ENCODE assay signal across 22 mouse cellular contexts in the genomic region with DNA sequence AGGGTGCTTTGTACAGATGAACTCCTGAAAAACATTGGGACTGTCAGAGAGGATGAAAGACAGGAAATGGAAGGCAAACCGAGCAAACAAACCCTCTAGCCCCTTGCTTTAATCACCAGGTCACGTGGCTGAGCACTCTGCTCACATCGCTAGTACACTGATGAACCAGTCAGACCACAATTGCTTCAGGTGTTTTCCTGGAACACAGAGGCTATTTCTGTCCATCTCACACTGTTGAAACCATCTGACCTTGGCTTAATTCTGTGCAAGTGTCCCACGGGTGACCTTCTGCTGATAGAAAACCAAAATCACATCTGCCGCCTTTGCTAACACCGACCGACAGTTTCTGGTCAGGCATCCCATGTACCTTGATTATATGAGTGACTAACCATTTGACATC.
DNase-seq lines count a peak whose midpoint lies in the region; ATAC-seq lines count a peak whose summit lies in the region.
"Had no signal": no experiment of that assay in that cellular context is flagged by ENCODE, and none has a peak within 500 bp of the region (broad histone marks: within the 10 kb centered on the region; RNA-seq: fewer than 3 reads in every experiment).

No protein-coding gene starts in this region.

- no peak overlapping the region for H3K4me2 ChIP-seq in kidney, embryonic 14.5 days (replicated peaks; ENCODE audit: low read depth, low read length)
- H3K4me2 ChIP-seq in intestine, embryonic 15.5 days (replicated peaks): no peak overlapping the region
- H3K4me2 ChIP-seq: embryonic facial prominence, embryonic 13.5 days; hindbrain, embryonic 14.5 days; limb, embryonic 12.5 days; lung, embryonic 15.5 days; neural tube, embryonic 12.5 days had no signal

- H3K36me3 ChIP-seq in kidney, embryonic 14.5 days (ENCODE audit: control insufficient read depth, insufficient read depth, low read length): no peaks in the 10 kb centered on the region
- H3K36me3 ChIP-seq in intestine, embryonic 15.5 days: no peaks in the 10 kb centered on the region
- H3K36me3 ChIP-seq: embryonic facial prominence, embryonic 13.5 days; forebrain, embryonic 10.5 days; limb, embryonic 12.5 days; lung, embryonic 15.5 days; neural tube, embryonic 12.5 days had no signal

- no peaks in the 10 kb centered on the region for H3K4me1 ChIP-seq in kidney, embryonic 14.5 days (ENCODE audit: control insufficient read depth, insufficient read depth, low read length)
- no peaks in the 10 kb centered on the region for H3K4me1 ChIP-seq in intestine, embryonic 15.5 days (replicated peaks)
- H3K4me1 ChIP-seq: embryonic facial prominence, embryonic 13.5 days; limb, embryonic 12.5 days; neural tube, embryonic 12.5 days had no signal

- no peak overlapping the region for H3K27ac ChIP-seq in kidney, embryonic 14.5 days (ENCODE audit: low read depth, low read length)
- no peak overlapping the region for H3K27ac ChIP-seq in intestine, embryonic 15.5 days
- H3K27ac ChIP-seq: embryonic facial prominence, embryonic 13.5 days; forebrain, embryonic 10.5 days; hindbrain, embryonic 14.5 days; kidney, postnatal 0 days; limb, embryonic 12.5 days; lung, embryonic 15.5 days; neural tube, embryonic 12.5 days had no signal

- H3K27me3 ChIP-seq in kidney, embryonic 14.5 days (ENCODE audit: control insufficient read depth, insufficient read depth, low read length): no peaks in the 10 kb centered on the region
- no peaks in the 10 kb centered on the region for H3K27me3 ChIP-seq in intestine, embryonic 15.5 days (replicated peaks)
- H3K27me3 ChIP-seq: embryonic facial prominence, embryonic 13.5 days; limb, embryonic 12.5 days; lung, embryonic 15.5 days; neural tube, embryonic 12.5 days had no signal

- H3K9me3 ChIP-seq in kidney, embryonic 14.5 days (ENCODE audit: control insufficient read depth, low read length): no peaks in the 10 kb centered on the region
- H3K9me3 ChIP-seq in intestine, embryonic 15.5 days: no peaks in the 10 kb centered on the region
- H3K9me3 ChIP-seq: embryonic facial prominence, embryonic 13.5 days; forebrain, embryonic 10.5 days; limb, embryonic 12.5 days; lung, embryonic 15.5 days; neural tube, embryonic 12.5 days had no signal

- DNase-seq in kidney, postnatal 4 days: no peak
- peak; percentile 40 for DNase-seq in urinary bladder, postnatal 14 days (ENCODE audit: low spot score)
- DNase-seq in urinary bladder, postnatal 4 days (ENCODE audit: low spot score in 2 of 2): no peak
- DNase-seq in yolk sac, embryonic 10.5 days (ENCODE audit: low spot score): peak; percentile 56
- no peak for DNase-seq in cerebellum, postnatal 25 days
- DNase-seq in ovary, postnatal 14 days (ENCODE audit: low spot score): no peak
- DNase-seq: adrenal gland, postnatal 25 days; cerebellum, adult 2 months; gastrocnemius, postnatal 10 days; heart, postnatal 14 days; layer of hippocampus, adult 9-11 months; right cerebral cortex, postnatal 25 days; thymus, postnatal 25 days had no signal

- no peak overlapping the region for H3K4me3 ChIP-seq in kidney, embryonic 14.5 days (ENCODE audit: low read length)
- H3K4me3 ChIP-seq in intestine, embryonic 15.5 days (replicated peaks): no peak overlapping the region
- H3K4me3 ChIP-seq: embryonic facial prominence, embryonic 13.5 days; forebrain, embryonic 10.5 days; limb, embryonic 12.5 days; lung, embryonic 15.5 days; neural tube, embryonic 12.5 days had no signal

- 58% methylated on average over 7 of the region's 7 CpGs for WGBS in kidney, embryonic 14.5 days
- 54% methylated on average over 7 of the region's 7 CpGs for WGBS in intestine, embryonic 15.5 days

- no peak overlapping the region for H3K9ac ChIP-seq in kidney, embryonic 14.5 days (ENCODE audit: low read depth, low read length)
- no peak overlapping the region for H3K9ac ChIP-seq in intestine, embryonic 15.5 days
- H3K9ac ChIP-seq: embryonic facial prominence, embryonic 13.5 days; hindbrain, embryonic 14.5 days; limb, embryonic 12.5 days; lung, embryonic 15.5 days; neural tube, embryonic 12.5 days had no signal

- 0 out of 2 replicates have a peak, but pooled peaks have one; percentile 28 for ATAC-seq in kidney, embryonic 14.5 days (ENCODE audit: low FRiP score, low TSS enrichment)
- peak; percentile 80 for ATAC-seq in intestine, embryonic 15.5 days

Comparison
In these comparisons a context has a peak if more than half of its experiments do, and no peak if none do; other contexts are left out.
1. DNase-seq: peak in urinary bladder, postnatal 14 days (single experiment) and yolk sac, embryonic 10.5 days (single experiment); none in kidney, postnatal 4 days (0 of 2), urinary bladder, postnatal 4 days (0 of 2), cerebellum, postnatal 25 days (0 of 2) and ovary, postnatal 14 days (single experiment).